Mouse (Mus musculus): ENCODE measurements around the gene Slfn3. TPM values are rescaled to one million over a fixed set of nuclear protein-coding genes. Genes with fewer than 3 reads are reported as not detected.
"Not testable (repeated sequence)": the region's sequence is repeated elsewhere in the genome, so short reads cannot be mapped to it uniquely, and the experiment has no call there.

Slfn3 gene
- 0.46 and 0.83 TPM in 2 replicates for polyA plus RNA-seq (2011; ENCODE audit: insufficient read length, low read depth, missing spikeins)

DNA sequence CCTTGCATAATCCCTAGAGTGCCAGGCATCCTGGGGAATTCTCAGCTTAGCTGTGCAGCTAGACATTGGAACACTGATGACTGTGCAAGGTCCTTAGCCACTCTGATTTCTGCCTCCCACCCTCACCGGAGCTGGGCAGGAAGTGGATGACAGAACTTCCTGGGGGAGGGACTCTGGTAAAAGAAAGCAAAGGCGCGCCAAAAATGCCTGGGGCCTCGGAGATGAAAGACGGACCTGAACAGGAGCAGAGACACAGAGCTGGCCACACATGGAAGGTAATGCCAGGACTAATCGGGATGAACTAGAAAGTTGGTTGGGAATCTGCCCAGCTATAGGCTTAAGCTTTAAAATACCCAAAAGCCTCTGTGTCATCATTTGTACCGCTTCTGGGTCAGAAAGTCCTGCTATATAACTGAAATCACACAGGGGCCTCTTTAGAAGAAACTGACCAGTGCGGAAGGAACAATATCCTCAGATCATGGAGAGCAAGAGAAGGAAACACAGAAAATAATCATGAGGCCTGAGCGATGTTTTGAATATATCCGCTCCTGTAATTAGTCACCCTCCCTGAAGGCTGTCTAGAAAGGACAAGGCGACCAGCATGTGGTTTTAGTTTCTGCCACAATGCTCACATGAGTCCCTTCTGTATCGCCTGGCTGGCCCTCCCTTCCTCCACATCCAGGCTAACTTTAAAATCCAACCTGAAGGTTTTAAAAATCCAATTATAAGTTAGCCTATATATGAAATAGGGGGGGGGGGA is at the start of gene Slfn3:
Slfn3 (plus strand) TSS at position 197 of the 760 bp plus-strand sequence.
- TF ChIP-seq CTCF (IDR thresholded peaks at IDR 0.05; ENCODE audit: borderline replicate concordance, insufficient read depth, low read length) (no peak), POLR2A (IDR thresholded peaks at IDR 0.05; ENCODE audit: low read depth, low read length) (no peak)
- H3K27ac ChIP-seq (ENCODE audit: insufficient read depth, low read length), result no peak within 1 kb of the TSS
- H3K4me1 ChIP-seq (ENCODE audit: control insufficient read depth, insufficient read depth, low read length), result no peaks in the 10 kb centered on the region
- no peak within 1 kb of the TSS for H3K4me3 ChIP-seq (ENCODE audit: insufficient read depth, low read length)

DNA sequence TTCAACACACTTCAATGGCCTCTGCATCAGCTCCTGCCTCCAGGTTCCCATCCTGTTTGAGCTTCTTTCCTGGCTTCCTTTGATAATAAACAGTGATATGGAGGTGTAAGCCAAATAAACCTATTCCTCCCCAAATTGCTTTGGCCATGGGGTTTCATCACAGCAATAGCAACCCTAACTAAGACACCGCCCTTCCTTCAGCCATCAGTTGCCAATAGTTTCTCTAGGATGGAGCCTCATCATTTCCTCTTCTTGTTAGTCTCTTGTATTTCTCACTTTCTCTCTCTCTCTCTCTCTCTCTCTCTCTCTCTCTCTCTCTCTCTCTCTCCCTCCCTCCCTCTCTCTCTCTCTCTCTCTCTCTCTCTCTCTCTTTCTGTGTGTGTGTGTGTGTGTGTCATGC is 42.2 kb upstream of the Slfn3 start:
- H3K4me3 ChIP-seq (ENCODE audit: insufficient read depth, low read length); H3K27ac ChIP-seq (ENCODE audit: insufficient read depth, low read length); H3K4me1 ChIP-seq (ENCODE audit: control insufficient read depth, insufficient read depth, low read length): not testable (repeated sequence)

DNA sequence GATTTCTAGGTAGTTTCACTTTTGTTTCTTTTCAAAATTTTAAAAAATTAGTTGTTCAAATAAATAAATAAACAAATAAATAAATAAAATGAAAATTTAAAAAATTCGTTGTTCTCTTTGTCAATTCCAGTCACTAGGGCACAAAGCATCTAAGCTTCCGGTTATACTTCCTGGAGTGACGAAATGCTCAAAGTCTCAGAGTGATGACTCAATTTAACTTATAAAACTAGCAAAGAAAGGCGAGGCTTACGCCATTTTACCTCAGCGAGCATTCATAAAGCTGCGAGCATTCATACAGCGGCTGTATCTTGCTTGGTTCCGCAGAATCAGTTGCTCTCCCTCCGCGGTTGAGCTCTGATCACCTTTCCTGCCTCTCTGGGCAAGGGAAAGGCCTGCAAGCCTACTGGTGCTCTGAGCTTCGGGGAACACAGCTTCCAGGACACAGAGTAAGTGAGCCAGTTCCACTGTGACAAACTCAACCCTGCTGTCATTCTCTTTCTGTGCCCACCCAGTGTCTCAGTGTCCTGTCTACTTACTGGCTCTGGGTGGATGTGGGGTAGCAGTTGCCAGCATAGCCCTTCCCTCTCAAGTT is 16.1 kb upstream of the Slfn3 start, which contains the start of gene Slfn4:
Slfn4 (plus strand) TSS at position 239 of the 592 bp plus-strand sequence.
- Histone ChIP-seq H3K27ac (ENCODE audit: insufficient read depth, low read length) (no peak within 1 kb of the TSS), H3K4me3 (ENCODE audit: insufficient read depth, low read length) (no peak within 1 kb of the TSS), H3K4me1 (ENCODE audit: control insufficient read depth, insufficient read depth, low read length) (no peaks in the 10 kb centered on the region)
- TF ChIP-seq POLR2A (IDR thresholded peaks at IDR 0.05; ENCODE audit: low read depth, low read length) (no peak), CTCF (IDR thresholded peaks at IDR 0.05; ENCODE audit: borderline replicate concordance, insufficient read depth, low read length) (no peak)

DNA sequence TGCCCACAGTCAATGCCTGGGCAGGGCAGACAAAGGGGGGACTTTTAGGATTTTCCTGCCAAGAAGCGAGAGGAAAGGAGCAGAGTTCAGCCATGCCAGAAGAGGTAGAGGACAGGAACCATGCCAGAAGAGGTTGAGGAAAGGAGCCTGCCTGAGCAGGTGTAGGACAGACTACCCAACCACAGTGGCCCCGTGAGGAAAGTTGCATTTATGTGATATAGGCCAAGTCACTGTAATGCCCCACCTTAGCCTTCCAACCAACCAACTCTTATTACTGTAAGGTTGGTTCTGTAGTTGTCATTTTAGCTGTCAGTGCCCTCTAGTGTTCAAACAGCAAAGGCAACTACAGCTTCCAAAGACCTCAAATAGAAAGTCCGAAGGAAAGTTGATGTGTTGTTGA is 871 bp downstream of the Slfn3 start:
- Histone ChIP-seq H3K27ac (ENCODE audit: insufficient read depth, low read length) (no peak overlapping the region), H3K4me3 (ENCODE audit: insufficient read depth, low read length) (no peak overlapping the region), H3K4me1 (ENCODE audit: control insufficient read depth, insufficient read depth, low read length) (no peaks in the 10 kb centered on the region)
- TF ChIP-seq POLR2A (IDR thresholded peaks at IDR 0.05; ENCODE audit: low read depth, low read length) (no peak), CTCF (IDR thresholded peaks at IDR 0.05; ENCODE audit: borderline replicate concordance, insufficient read depth, low read length) (no peak)

DNA sequence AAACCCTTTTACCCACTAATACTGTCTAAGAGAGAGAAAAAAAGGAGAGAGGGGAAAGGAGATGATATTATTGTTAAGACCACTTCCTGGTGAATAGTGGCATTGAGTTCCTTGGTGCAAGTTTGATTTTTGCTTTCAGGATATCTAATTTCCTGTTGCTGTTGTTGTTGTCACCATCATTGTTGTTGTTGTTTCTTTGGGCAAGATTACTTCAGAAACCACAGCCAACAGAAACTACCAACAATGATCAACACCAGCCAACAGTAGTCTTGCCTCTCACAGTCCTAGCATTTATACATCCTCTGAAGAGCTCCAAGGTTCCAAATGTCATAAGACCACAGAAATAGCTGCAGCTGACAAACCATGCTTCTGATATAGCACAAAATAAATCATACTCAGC is 13.9 kb downstream of the Slfn3 start:
- no peak for TF ChIP-seq CTCF (IDR thresholded peaks at IDR 0.05; ENCODE audit: borderline replicate concordance, insufficient read depth, low read length)
- TF ChIP-seq POLR2A (IDR thresholded peaks at IDR 0.05; ENCODE audit: low read depth, low read length), result no peak
- Histone ChIP-seq H3K27ac (ENCODE audit: insufficient read depth, low read length) (no peak overlapping the region), H3K4me1 (ENCODE audit: control insufficient read depth, insufficient read depth, low read length) (no peaks in the 10 kb centered on the region), H3K4me3 (ENCODE audit: insufficient read depth, low read length) (no peak overlapping the region)

DNA sequence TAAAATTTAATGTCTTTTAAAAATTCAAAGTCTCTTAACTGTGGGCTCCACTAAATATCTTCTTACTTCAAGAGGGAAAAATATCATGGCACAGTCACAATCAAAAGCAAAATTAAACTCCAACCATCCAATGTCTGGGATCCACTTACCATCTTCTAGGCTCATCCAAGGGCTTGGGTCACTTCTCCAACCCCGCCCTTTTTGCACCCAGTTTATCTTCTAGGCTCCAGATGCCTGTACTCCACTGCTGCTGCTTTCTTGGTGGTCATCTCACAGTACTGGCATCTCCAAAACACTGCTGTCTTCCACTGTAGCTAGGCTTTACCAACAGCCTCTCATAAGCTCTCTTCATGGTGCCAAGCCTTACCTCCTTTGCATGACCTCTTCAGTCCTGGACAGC is 25.0 kb downstream of the Slfn3 start:
- no peaks in the 10 kb centered on the region for H3K4me1 ChIP-seq (ENCODE audit: control insufficient read depth, insufficient read depth, low read length)
- H3K27ac ChIP-seq (ENCODE audit: insufficient read depth, low read length), result no peak overlapping the region
- no peak overlapping the region for H3K4me3 ChIP-seq (ENCODE audit: insufficient read depth, low read length)
- no peak for TF ChIP-seq POLR2A (IDR thresholded peaks at IDR 0.05; ENCODE audit: low read depth, low read length)

DNA sequence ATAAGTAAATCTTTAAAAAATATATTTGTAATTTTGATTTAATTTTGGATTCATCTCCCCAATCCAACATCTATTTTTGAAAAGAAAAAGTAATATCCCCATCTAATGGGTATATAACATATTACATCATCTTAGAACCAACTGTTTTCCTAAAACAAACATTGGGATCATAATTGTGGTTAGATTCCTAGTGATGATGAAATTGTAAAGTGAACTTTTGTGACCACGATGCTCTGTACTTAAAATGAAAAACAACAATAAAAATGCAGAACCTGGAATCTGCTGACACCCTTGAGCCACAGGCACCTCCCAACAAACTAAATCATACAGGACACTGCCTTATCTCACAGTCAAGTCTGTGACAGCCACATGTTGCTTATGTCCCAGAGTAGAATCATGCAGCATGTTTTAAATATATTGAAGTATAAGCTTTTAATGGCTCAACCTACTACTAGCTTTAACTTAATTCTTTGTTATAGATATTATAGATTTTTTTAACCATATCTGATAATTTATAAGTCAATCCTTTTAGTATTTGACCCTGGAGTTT is 30.3 kb downstream of the Slfn3 start:
- H3K27ac ChIP-seq (ENCODE audit: insufficient read depth, low read length), result no peak overlapping the region
- H3K4me1 ChIP-seq (ENCODE audit: control insufficient read depth, insufficient read depth, low read length), result no peaks in the 10 kb centered on the region
- no peak overlapping the region for H3K4me3 ChIP-seq (ENCODE audit: insufficient read depth, low read length)
- TF ChIP-seq POLR2A (IDR thresholded peaks at IDR 0.05; ENCODE audit: low read depth, low read length) (no peak), CTCF (IDR thresholded peaks at IDR 0.05; ENCODE audit: borderline replicate concordance, insufficient read depth, low read length) (no peak)

DNA sequence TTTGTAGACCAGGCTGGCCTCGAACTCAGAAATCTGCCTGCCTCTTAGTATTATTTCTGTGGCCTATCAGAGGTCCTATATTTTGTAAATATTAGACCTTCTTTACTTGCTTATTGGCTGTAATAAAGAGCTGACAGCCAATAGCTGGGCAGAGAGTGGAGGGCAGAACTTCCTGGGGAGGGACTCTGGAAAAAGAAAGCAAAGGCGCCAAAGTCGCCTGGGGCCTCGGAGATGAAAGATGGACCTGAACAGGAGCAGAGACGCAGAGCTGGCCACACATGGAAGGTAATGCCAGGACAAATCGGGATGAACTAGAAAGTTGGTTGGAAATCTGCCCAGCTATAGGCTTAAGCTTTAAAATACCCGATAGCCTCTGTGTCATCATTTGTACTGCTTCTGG is 32.2 kb downstream of the Slfn3 start:
- Histone ChIP-seq H3K4me1 (ENCODE audit: control insufficient read depth, insufficient read depth, low read length) (no peaks in the 10 kb centered on the region), H3K27ac (ENCODE audit: insufficient read depth, low read length) (no peak overlapping the region), H3K4me3 (ENCODE audit: insufficient read depth, low read length) (no peak overlapping the region)
- TF ChIP-seq CTCF (IDR thresholded peaks at IDR 0.05; ENCODE audit: borderline replicate concordance, insufficient read depth, low read length) (no peak), POLR2A (IDR thresholded peaks at IDR 0.05; ENCODE audit: low read depth, low read length) (no peak)

DNA sequence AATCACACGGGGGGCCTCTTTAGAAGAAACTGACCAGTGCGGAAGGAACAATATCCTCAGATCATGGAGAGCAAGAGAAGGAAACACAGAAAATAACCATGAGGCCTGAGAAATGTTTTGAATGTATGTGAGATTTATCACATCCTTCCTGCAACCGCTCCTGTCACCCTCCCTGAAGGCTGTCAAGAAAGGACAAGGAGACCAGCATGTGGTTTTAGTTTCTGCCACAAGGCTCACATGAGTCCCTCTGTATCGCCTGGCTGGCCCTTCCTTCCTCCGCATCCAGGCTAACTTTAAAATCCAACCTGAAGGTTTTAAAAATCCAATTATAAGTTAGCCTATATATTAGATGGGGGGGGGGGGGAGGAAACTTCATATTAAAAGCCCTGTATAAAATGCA is 32.7 kb downstream of the Slfn3 start:
- not testable (repeated sequence) for H3K4me3 ChIP-seq (ENCODE audit: insufficient read depth, low read length); H3K4me1 ChIP-seq (ENCODE audit: control insufficient read depth, insufficient read depth, low read length); H3K27ac ChIP-seq (ENCODE audit: insufficient read depth, low read length)

DNA sequence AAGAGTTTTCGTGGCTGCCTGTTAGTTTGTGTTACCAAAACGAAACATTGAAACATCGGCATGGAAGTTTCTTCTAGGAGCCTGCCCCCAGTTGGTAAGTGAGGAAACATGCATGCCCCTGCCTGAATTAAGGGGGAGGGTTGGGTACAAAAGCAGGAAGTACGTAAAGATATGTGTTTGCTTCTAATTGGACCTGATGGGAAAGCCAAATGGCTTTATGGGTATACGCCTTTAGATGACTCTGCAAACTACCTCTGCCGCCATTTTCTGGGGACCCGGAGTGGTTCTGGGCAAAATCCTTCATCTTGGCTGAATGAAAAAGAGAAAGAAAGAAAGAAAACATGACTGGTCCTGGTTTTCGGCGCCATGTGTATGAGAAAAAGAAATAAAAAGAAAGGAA is 33.1 kb downstream of the Slfn3 start:
- no peak overlapping the region for H3K4me3 ChIP-seq (ENCODE audit: insufficient read depth, low read length)
- H3K27ac ChIP-seq (ENCODE audit: insufficient read depth, low read length), result no peak overlapping the region
- TF ChIP-seq CTCF (IDR thresholded peaks at IDR 0.05; ENCODE audit: borderline replicate concordance, insufficient read depth, low read length) (no peak), POLR2A (IDR thresholded peaks at IDR 0.05; ENCODE audit: low read depth, low read length) (no peak)
- H3K4me1 ChIP-seq (ENCODE audit: control insufficient read depth, insufficient read depth, low read length), result no peaks in the 10 kb centered on the region
